ENCODE assay signal across 19 mouse cellular contexts in genomic region chr4:13324739-13325138, GRCm38 (mm10).
DNase-seq lines count a peak whose midpoint lies in the region; ATAC-seq and TF ChIP-seq lines count a peak whose summit lies in the region.
"Had no signal": no experiment of that assay in that cellular context is flagged by ENCODE, and none has a peak within 500 bp of the region (broad histone marks: within the 10 kb centered on the region; RNA-seq: fewer than 3 reads in every experiment).

No protein-coding gene starts in this region.

- ATAC-seq in forebrain, postnatal 0 days, result no peak
- no peak for ATAC-seq in forebrain, embryonic 11.5 days (replicated peaks; ENCODE audit: low FRiP score)
- no peak for ATAC-seq in limb, embryonic 13.5 days (ENCODE audit: low FRiP score, low read depth)
- ATAC-seq: hindbrain, postnatal 0 days; liver, postnatal 0 days; Patski had no signal

- no peaks in the 10 kb centered on the region; the same call in 1 of the 2 replicates for H3K4me1 ChIP-seq in forebrain, postnatal 0 days (ENCODE audit: insufficient read depth)
- no peaks in the 10 kb centered on the region for H3K4me1 ChIP-seq in forebrain, embryonic 11.5 days (replicated peaks; ENCODE audit: control insufficient read depth, insufficient read depth, low read length)
- H3K4me1 ChIP-seq in limb, embryonic 13.5 days, result peaks cover 7% of the 10 kb centered on the region
- peaks cover 3% of the 10 kb centered on the region; the same call in 1 of the 2 replicates for H3K4me1 ChIP-seq in limb, embryonic 10.5 days
- no peaks in the 10 kb centered on the region for H3K4me1 ChIP-seq in thymus, adult 2 months (replicated peaks; ENCODE audit: control insufficient read depth, insufficient read depth, low read length)
- H3K4me1 ChIP-seq: embryonic facial prominence, embryonic 12.5 days had no signal

- H3K27ac ChIP-seq in forebrain, postnatal 0 days (ENCODE audit: low read depth, low read length), result no peak overlapping the region
- no peak overlapping the region for H3K27ac ChIP-seq in forebrain, embryonic 11.5 days (ENCODE audit: low read depth, low read length)
- H3K27ac ChIP-seq in limb, embryonic 13.5 days, result no peak overlapping the region
- no peak overlapping the region for H3K27ac ChIP-seq in limb, embryonic 10.5 days
- H3K27ac ChIP-seq in thymus, adult 2 months (ENCODE audit: control insufficient read depth, insufficient read depth, low read length), result no peak overlapping the region
- H3K27ac ChIP-seq: embryonic facial prominence, embryonic 12.5 days; heart, embryonic 10.5 days; hindbrain, postnatal 0 days had no signal

- WGBS in forebrain, postnatal 0 days, result 83% methylated on average over 13 of the region's 13 CpGs
- WGBS in forebrain, embryonic 11.5 days, result 87% methylated on average over 13 of the region's 13 CpGs
- 54% methylated on average over 13 of the region's 13 CpGs for WGBS in limb, embryonic 13.5 days
- 83% methylated on average over 13 of the region's 13 CpGs for WGBS in limb, embryonic 10.5 days
- 79% methylated on average over 13 of the region's 13 CpGs for WGBS in thymus, adult 2 months

- no peak for TF ChIP-seq POLR2A in thymus, adult 2 months (IDR thresholded peaks at IDR 0.05; ENCODE audit: control insufficient read depth, extremely low read depth, insufficient read depth, low read length, poor library complexity)

- peak; percentile 26 for DNase-seq in forebrain, postnatal 0 days
- DNase-seq in forebrain, embryonic 11.5 days (ENCODE audit: low spot score), result no peak
- no peak for DNase-seq in limb, embryonic 10.5 days (ENCODE audit: low spot score)
- DNase-seq in cerebellum, adult 9-10 months, result peak; percentile 31
- DNase-seq in right cerebral cortex, postnatal 25 days, result peak; percentile 66
- no peak for DNase-seq in retina, postnatal 1 day
- no peak for DNase-seq in thymus, adult 2 months
- DNase-seq: gastrocnemius, postnatal 25 days; heart, postnatal 36 days; kidney, adult 8-10 months; liver, postnatal 0 days; lung, postnatal 4 days; thymus, postnatal 14 days had no signal

- no peak overlapping the region for H3K9ac ChIP-seq in forebrain, postnatal 0 days
- H3K9ac ChIP-seq in forebrain, embryonic 11.5 days (ENCODE audit: low read length), result no peak overlapping the region
- H3K9ac ChIP-seq in limb, embryonic 13.5 days, result no peak overlapping the region
- H3K9ac ChIP-seq: embryonic facial prominence, embryonic 12.5 days; liver, postnatal 0 days had no signal

- H3K4me2 ChIP-seq in forebrain, postnatal 0 days (ENCODE audit: low read depth), result no peak overlapping the region
- H3K4me2 ChIP-seq in forebrain, embryonic 11.5 days (ENCODE audit: low read depth, low read length, severe bottlenecking), result no peak overlapping the region
- H3K4me2 ChIP-seq in limb, embryonic 13.5 days (replicated peaks), result peak overlapping the region; percentile 25; the same call in 1 of the 2 replicates
- H3K4me2 ChIP-seq: embryonic facial prominence, embryonic 12.5 days; midbrain, embryonic 11.5 days had no signal

- no peak overlapping the region for H3K4me3 ChIP-seq in forebrain, postnatal 0 days (ENCODE audit: low read depth, low read length)
- H3K4me3 ChIP-seq in forebrain, embryonic 11.5 days (ENCODE audit: low read depth, low read length), result no peak overlapping the region
- no peak overlapping the region for H3K4me3 ChIP-seq in limb, embryonic 13.5 days
- H3K4me3 ChIP-seq in limb, embryonic 10.5 days, result no peak overlapping the region
- no peak overlapping the region for H3K4me3 ChIP-seq in thymus, adult 2 months (ENCODE audit: control insufficient read depth, insufficient read depth, low read length)
- H3K4me3 ChIP-seq: embryonic facial prominence, embryonic 12.5 days; heart, embryonic 10.5 days had no signal

- H3K27me3 ChIP-seq in forebrain, postnatal 0 days (ENCODE audit: insufficient read depth, low read length), result no peaks in the 10 kb centered on the region
- no peaks in the 10 kb centered on the region for H3K27me3 ChIP-seq in forebrain, embryonic 11.5 days (ENCODE audit: control insufficient read depth, insufficient read depth, low read length)
- H3K27me3 ChIP-seq in limb, embryonic 13.5 days, result no peaks in the 10 kb centered on the region
- H3K27me3 ChIP-seq in limb, embryonic 10.5 days (ENCODE audit: low read depth, poor library complexity, severe bottlenecking), result no peaks in the 10 kb centered on the region
- no peaks in the 10 kb centered on the region for H3K27me3 ChIP-seq in thymus, adult 2 months (ENCODE audit: control insufficient read depth, insufficient read depth, low read length)
- H3K27me3 ChIP-seq: embryonic facial prominence, embryonic 12.5 days had no signal

- H3K36me3 ChIP-seq in forebrain, postnatal 0 days (ENCODE audit: insufficient read depth), result no peaks in the 10 kb centered on the region
- H3K36me3 ChIP-seq in forebrain, embryonic 11.5 days (ENCODE audit: control insufficient read depth, insufficient read depth, low read length), result no peaks in the 10 kb centered on the region
- no peaks in the 10 kb centered on the region for H3K36me3 ChIP-seq in limb, embryonic 13.5 days
- H3K36me3 ChIP-seq in limb, embryonic 10.5 days, result no peaks in the 10 kb centered on the region
- no peaks in the 10 kb centered on the region for H3K36me3 ChIP-seq in thymus, adult 2 months (ENCODE audit: control insufficient read depth, insufficient read depth, low read length)
- H3K36me3 ChIP-seq: embryonic facial prominence, embryonic 12.5 days; heart, embryonic 10.5 days had no signal

- no peaks in the 10 kb centered on the region for H3K9me3 ChIP-seq in forebrain, postnatal 0 days (ENCODE audit: low read length)
- H3K9me3 ChIP-seq in forebrain, embryonic 11.5 days (ENCODE audit: control insufficient read depth, low read length), result no peaks in the 10 kb centered on the region
- no peaks in the 10 kb centered on the region for H3K9me3 ChIP-seq in limb, embryonic 13.5 days
- H3K9me3 ChIP-seq in limb, embryonic 10.5 days (replicated peaks), result no peaks in the 10 kb centered on the region
- H3K9me3 ChIP-seq: embryonic facial prominence, embryonic 12.5 days; heart, embryonic 10.5 days had no signal

- TF ChIP-seq CTCF in forebrain, postnatal 0 days (IDR thresholded peaks at IDR 0.05; ENCODE audit: low read depth), result no peak
- TF ChIP-seq CTCF in thymus, adult 2 months (IDR thresholded peaks at IDR 0.05; ENCODE audit: borderline replicate concordance, control insufficient read depth, extremely low read depth, insufficient read depth, low read length, poor library complexity), result no peak

Comparison
In these comparisons a context has a peak if more than half of its experiments do, and no peak if none do; other contexts are left out.
1. DNase-seq: peak in forebrain, postnatal 0 days (single experiment), cerebellum, adult 9-10 months (single experiment) and right cerebral cortex, postnatal 25 days (single experiment); none in forebrain, embryonic 11.5 days (single experiment), limb, embryonic 10.5 days (single experiment), retina, postnatal 1 day (single experiment) and thymus, adult 2 months (single experiment).